Mouse (Mus musculus) MEL (cell line): Measurements from ENCODE around the gene Fblim1.

Experiments
- CTCF ChIP-seq, 3 experiments: IDR thresholded peaks in 2 of 3; conservative IDR thresholded peaks in 1 of 3; 2 replicates each; pipeline ENCODE4 v1.5.1; 2011 to 2012; ENCODE audit warnings: low read length in 3 of 3, low read depth in 2 of 3, mild to moderate bottlenecking in 2 of 3, improper control_type of control experiment in 1 of 3, inconsistent platforms in 1 of 3, mixed read lengths in 1 of 3, moderate library complexity in 1 of 3; ENCODE audit not compliant: control insufficient read depth in 1 of 3, insufficient read depth in 1 of 3, poor library complexity in 1 of 3, severe bottlenecking in 1 of 3
- ELF1 ChIP-seq: IDR thresholded peaks from 2 replicates; pipeline ENCODE4 v1.6.1; 2014; ENCODE audit warnings: low read depth, mild to moderate bottlenecking, inconsistent platforms, low read length, improper control_type of control experiment, moderate library complexity
- EP300 ChIP-seq, 2 experiments: IDR thresholded peaks; 2 replicates each; pipeline ENCODE4 v1.6.1; 2011; ENCODE audit warnings: improper control_type of control experiment in 2 of 2, low read length in 2 of 2, low read depth in 1 of 2, mild to moderate bottlenecking in 1 of 2
- JUND ChIP-seq: IDR thresholded peaks from 2 replicates; pipeline ENCODE4 v1.6.1; 2011; ENCODE audit warnings: low read depth, mild to moderate bottlenecking, improper control_type of control experiment, low read length
- MAZ ChIP-seq: IDR thresholded peaks from 2 replicates; pipeline ENCODE4 v1.6.1; 2012; ENCODE audit warnings: low read depth, mild to moderate bottlenecking, inconsistent platforms, low read length, improper control_type of control experiment
- MXI1 ChIP-seq: IDR thresholded peaks from 2 replicates; pipeline ENCODE4 v1.6.1; 2011; ENCODE audit warnings: mild to moderate bottlenecking, low read depth, low read length, improper control_type of control experiment
- MYB ChIP-seq: IDR thresholded peaks from 2 replicates; pipeline ENCODE4 v1.6.1; 2011; ENCODE audit warnings: mild to moderate bottlenecking, low read depth, low read length, improper control_type of control experiment
- NELFE ChIP-seq: IDR thresholded peaks from 2 replicates; pipeline ENCODE4 v1.6.1; 2011; ENCODE audit warnings: low read depth, low read length, improper control_type of control experiment
- POLR2A ChIP-seq, 2 experiments: IDR thresholded peaks; 2 replicates each; pipeline ENCODE4 v1.6.1; 2011 to 2012; ENCODE audit warnings: low read length in 2 of 2, mild to moderate bottlenecking in 2 of 2, control low read depth in 1 of 2, improper control_type of control experiment in 1 of 2, low read depth in 1 of 2, moderate library complexity in 1 of 2; ENCODE audit not compliant: control insufficient read depth in 1 of 2, insufficient read depth in 1 of 2, poor library complexity in 1 of 2
- POLR2AphosphoS2 ChIP-seq: IDR thresholded peaks from 2 replicates; pipeline ENCODE4 v1.6.1; 2011; ENCODE audit warnings: low read length, improper control_type of control experiment
- POLR2AphosphoS5 ChIP-seq: IDR thresholded peaks from 2 replicates; pipeline ENCODE4 v1.6.1; 2012; ENCODE audit warnings: low read depth, borderline replicate concordance, mild to moderate bottlenecking, inconsistent platforms, low read length, moderate library complexity, mixed read lengths
- TBP ChIP-seq: IDR thresholded peaks from 2 replicates; pipeline ENCODE4 v1.8.0; 2011; ENCODE audit warnings: low read depth, low read length, improper control_type of control experiment
- ZKSCAN1 ChIP-seq: IDR thresholded peaks from 2 replicates; pipeline ENCODE4 v1.6.1; 2012; ENCODE audit warnings: low read depth, mild to moderate bottlenecking, inconsistent platforms, low read length, improper control_type of control experiment, moderate library complexity
- ZNF384 ChIP-seq: IDR thresholded peaks from 2 replicates; pipeline ENCODE4 v1.6.1; 2012; ENCODE audit warnings: low read depth, mild to moderate bottlenecking, inconsistent platforms, low read length, improper control_type of control experiment

DNA sequence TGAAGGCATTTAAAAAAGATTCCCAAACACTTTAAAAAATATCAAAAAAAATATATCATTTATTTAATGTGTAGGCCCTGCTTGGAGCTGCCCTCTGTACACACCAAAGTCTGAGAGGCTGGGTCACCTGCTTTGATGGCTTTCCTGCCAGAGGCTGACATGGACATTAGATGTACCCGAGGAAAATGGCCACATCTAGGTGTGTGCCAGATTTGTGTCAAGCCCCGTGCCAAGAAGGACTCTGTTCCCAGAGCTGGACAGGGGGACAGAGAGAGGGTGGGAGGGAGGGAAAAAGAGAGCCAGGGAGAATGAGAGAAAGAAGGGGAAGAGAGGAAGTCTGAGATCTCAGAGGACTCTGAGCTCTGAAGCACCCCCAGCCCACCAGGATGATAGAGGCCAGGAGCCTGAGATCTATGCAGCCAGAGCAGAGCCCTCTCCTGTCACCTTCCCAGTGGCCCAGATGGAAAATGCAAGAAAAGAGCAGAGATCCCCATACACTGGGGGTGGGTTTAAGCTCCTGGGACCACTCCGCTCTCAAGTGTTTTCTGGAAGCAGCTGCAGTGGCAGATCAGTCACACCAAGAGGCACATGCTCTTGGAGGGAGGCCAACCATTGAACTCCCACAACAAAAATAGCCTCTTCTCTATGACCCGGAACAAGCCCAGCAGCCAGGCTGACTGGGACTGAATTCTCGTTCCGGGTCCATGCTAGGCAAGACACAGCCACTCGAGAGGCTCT lies 37.4 kb upstream of the Fblim1 start:
- no peak for TF ChIP-seq EP300 (IDR thresholded peaks at IDR 0.05; ENCODE audit: low read depth in 1 of 2, low read length in 2 of 2)
- TF ChIP-seq CTCF (IDR thresholded peaks at IDR 0.05 in 2 of 3, conservative IDR thresholded peaks at IDR 0.05 in 1 of 3; ENCODE audit: control insufficient read depth in 1 of 3, insufficient read depth in 1 of 3, low read depth in 2 of 3, low read length in 3 of 3, poor library complexity in 1 of 3, severe bottlenecking in 1 of 3) = no peak
- TF ChIP-seq MXI1 = no peak
- TF ChIP-seq POLR2A (IDR thresholded peaks at IDR 0.05; ENCODE audit: control insufficient read depth in 1 of 2, insufficient read depth in 1 of 2, low read depth in 1 of 2, low read length in 2 of 2, poor library complexity in 1 of 2) = no peak
- no peak for TF ChIP-seq MAZ
- no peak for TF ChIP-seq NELFE
- no peak for TF ChIP-seq ZNF384
- TF ChIP-seq POLR2AphosphoS5 = no peak
- no peak for TF ChIP-seq MYB
- TF ChIP-seq POLR2AphosphoS2 = no peak
- no peak for TF ChIP-seq TBP
- TF ChIP-seq ELF1 = no peak
- no peak for TF ChIP-seq ZKSCAN1
- no peak for TF ChIP-seq JUND
